Mouse (Mus musculus): ENCODE measurements around the gene Fgfr3.

The Fgfr3 gene

DNA sequence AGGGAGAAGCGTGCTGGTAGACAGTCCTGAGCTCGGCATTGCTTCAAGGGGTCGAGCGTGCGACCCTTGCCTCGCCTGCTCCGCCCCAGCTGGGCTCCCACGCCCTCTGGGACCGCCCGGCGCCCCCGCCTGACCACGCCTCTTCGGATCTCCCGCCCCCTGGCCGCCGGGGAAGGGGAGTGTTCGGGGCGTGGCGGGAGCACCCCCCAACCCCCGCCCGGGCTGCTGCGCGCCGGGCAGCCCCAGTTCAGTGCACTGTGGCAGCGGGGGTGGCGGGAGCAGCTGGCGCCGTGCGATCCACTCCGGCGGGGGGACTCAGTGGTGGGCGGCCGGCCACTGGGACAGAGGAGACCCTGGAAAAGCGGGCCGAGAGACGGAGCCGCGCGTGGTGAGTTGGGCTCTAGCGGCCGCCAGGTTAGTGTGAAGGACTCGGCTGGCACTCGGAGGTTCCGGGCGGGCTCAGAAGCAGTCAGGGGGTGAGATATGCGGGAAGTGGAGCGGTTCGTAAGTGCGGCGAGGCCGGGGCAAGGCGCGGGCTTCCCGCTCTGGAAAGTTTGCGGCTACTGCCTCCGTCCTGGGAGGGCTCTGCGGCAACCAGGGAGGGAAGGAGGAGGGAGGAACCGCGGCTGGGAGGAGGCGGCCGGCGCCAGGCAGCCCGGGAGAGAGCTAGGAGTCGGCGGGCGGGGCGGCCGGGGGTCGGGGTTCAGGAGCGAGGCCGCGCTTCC lies at the start of gene Fgfr3:
Gene Fgfr3 (plus strand): TSS at position 134 of the 725 bp plus-strand sequence.
- DNase-seq = peak; percentile 81

DNA sequence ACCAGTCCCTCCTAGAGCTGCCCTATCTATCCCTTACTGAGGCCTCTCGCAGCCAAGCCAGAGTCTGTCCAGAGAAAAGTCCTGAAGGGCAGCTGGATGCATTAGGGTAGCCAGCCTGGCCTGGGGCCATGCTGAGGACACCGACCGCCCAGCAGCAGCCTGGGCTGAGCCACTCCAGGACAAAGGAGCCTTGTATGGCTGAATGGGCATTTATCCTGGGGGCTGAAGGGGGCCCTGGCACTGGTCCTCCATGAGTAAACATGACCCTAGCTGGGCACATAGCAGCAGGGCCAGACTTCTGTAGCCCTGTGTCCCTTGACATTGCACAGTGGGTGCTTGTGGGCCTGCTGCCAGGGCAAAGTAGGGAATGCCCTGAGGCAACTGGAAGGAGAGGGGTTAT lies 47.0 kb upstream of the Fgfr3 start:
- no peak for DNase-seq

DNA sequence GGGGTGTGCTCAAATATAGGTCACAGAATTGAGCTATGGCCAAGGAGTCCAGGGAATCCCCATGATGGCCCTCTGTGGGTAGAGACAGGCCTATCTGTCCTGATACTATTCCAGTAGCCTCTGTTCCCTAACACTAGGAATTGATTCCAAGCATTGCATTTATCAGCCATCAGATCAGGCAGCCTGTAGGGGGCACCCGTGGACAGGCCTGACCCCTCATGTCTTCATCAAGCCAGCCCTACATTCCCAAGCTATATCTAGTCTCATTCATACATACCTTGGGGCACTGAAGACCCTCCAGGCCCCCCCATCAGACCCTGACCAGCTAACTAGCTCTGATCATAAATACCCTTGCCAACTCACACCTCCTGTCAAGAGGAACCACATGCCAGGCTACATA lies 45.5 kb upstream of the Fgfr3 start:
- peak; percentile 90 for DNase-seq

DNA sequence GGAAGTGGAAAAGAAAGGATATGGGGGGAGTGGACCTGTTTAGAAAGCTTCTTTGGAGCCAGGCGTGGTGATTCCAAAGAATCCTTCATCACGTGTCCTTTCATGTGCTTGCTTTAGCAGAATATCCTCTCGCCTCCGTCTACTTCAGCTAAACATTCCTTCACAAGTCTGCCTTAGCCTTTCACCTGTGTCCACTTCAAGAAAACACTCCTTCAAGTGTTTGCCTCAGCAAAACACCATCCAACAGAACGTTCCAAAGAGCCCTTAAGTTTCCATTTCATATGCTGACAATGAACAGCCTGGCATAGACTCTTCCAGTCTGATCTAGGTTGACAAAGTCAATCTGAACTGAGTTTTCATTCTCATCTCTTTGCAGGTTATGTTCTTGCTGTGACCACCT lies 43.2 kb upstream of the Fgfr3 start:
- DNase-seq = peak; percentile 82

DNA sequence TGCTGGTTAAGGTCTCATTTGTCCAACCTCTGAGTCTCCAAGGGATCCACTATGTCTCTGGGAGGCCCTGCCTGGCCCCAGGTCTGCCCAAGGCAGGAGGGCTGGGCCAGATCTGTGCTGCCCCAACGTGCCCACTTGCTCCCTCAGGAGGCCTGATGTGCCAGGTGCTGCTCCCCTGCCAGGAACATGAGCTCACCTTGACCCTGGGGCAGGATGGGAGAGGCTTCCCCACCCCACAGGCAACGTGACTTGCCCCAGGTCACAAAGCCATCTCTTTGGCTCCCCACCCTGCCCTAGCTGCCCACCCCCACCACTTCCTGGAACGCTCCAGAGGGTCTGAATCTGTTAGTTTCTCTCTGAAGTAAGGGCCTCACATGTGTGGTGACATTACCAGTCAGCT lies 40.4 kb upstream of the Fgfr3 start:
- DNase-seq = no peak

DNA sequence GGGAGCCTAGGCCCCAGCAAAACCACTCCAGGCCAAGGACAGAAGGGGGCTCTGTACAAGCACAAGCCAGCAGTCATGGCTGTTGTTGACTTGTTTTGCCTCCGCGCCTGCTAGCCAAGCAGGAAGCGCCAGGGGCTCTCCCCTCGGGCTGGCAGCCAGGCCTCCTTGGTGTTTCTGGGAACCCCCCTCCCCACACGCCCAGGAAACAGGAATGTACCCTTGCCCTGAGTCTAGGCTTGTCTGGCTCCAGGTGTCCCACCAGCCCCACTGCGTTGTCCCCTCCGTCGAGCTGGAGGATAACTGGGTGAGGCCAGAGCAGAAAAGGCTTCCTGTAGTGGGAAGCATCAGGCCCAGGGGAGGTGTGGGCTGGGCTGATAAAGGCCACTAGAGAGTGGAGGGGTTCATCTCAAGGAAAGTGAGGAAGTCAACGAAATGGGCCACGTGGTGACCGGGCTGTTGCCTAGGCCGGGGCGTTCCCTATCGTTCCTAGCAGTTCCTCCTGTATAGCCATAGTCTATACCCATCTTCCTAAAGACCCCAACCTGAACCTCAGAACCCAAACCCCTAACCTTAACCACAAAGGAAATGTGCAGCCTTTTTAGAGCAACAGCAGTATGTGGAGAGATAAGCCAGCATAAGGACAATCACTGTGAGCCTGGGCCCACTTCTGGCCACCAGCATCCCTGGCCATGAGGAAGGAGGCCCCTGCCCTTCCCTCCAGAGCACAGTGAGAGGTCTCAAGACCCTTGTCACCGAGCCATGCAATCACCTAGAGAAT lies 39.7 kb upstream of the Fgfr3 start:
- no peak for DNase-seq

DNA sequence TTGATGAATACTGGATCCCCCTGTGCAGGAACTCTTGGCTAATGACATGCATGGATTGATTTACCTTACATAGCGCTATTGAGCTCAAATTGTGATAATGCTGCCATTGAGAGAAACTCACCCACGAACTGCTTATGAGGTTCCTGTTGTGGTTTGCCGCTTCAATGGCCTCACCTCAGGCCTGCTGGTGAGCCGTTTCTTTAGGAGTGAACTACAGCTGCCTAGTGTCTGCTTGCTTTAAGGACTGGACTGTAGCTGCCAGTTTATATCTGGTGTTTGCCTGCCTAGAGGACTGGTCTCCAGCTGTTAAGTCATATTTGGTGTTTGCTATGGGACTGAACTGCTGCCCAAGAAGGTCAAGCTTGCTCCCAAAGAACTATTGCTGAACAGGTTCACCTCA lies 38.5 kb upstream of the Fgfr3 start:
- DNase-seq = no peak

DNA sequence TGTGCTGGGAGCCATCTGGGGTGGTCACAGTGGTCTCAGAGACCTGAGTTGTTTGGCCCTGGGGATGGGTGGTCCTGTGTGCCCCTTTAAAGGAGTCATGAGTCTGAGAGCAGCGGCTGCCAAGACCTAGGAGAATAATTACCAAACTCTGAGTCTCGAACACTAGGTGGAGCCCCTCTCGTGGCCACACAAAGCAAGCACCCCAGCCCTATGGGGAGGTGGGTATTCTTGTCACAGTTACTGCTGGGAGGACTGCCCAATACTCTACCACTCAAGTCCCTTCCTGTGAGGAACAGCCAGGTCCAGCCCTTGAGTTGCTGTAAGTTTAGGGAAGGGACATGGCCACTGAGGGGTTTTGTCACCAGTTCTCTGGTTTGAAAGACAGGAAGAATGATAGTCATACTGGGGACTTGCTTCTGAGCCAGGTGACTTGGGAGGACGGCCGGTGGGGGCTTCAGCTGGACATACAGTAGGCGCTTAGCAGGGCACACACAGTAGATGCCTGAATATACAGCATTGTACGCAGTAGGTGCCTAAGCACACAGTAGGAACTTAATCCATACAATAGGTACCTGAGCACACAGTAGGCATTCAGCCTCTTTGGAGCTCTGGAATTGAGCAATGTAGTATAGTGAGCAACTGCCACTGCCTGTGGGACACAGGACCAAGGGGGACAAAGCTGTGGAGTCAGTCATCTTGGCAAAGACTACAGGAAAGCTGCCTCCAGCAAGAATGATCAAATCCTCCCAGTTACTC lies 37.4 kb upstream of the Fgfr3 start:
- DNase-seq = peak; percentile 91

DNA sequence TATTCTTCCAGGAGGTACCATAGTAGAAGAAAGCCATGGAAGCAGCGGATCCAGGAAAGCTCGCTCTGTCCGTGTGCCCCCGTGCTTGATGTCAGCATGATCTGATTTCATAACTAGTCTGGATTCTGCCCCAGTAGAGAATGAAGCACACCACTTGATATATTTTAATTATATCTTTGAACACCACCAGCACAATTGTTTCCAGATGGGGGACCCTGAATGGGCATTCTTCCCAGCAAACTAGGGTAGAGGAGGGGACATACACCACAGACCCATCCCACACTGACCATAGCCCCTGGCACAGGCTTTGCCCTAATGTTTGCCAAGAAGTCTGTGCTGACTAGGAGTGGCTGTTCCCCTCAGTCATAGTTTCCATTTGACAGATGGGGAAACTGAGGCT lies 36.5 kb upstream of the Fgfr3 start:
- no peak for DNase-seq

DNA sequence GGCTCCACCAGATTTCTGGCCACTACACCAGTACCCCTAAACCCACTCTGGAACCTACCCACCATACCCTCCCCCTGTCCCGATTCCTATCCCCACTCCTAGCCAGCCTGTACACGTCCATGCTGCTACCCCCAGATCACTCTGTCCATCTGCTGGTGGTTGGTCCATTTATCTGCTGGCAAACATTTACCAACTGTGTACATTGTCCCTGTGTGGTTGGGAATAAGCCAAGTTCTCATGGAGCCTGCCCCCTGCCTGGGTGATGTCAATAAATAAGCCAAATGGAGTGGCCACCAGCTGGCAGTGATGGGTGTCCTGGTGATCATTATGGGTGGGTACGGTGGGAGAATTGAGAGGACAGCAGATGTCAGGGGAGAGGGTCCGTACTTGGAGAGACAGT lies 34.3 kb upstream of the Fgfr3 start:
- no peak for DNase-seq

DNA sequence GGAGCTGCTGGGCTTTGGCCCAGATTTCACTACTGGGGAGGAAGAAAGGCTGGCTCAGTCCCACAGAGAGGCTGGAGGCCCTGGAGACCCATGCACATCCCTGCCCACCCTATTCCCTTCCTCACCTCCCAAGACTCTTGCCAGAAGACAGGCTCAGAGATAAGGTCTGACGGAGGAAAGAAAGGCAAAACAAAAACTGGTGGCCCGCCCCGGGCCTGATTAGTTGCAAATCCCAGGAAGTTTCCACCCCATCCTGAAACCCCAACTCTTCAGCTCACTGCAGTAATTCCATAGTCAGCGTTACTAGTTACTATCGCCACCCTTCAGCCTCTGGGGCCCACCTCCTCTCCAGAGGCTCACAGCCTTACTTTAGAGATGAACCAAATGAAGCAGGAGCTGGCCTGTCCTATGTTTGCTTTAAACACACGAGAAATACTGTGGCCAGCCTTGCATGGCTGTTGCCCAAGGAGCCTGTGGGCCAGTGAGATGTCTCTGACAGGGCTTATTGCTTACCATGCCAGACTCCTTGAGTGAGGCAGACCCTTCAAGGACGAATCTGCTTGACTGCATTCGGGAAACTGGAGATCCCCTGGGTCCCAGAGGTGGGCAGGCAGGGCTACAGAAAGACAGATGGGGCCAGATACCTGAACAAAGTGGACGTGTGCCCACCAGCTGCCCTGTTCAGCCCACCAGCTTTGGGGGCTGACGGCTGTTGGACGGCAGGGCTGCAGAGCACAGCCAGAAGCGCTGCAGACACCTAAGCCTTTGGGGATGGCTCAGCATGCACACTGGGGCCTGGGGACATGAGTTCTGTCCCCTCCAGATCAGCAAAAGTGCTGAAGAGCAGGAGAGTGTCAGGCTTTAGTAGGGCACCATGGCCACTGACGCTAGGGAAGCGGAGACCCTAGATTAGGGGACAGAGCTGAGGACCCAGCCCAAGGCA lies 32.9 kb upstream of the Fgfr3 start:
- DNase-seq = peak; percentile 68

DNA sequence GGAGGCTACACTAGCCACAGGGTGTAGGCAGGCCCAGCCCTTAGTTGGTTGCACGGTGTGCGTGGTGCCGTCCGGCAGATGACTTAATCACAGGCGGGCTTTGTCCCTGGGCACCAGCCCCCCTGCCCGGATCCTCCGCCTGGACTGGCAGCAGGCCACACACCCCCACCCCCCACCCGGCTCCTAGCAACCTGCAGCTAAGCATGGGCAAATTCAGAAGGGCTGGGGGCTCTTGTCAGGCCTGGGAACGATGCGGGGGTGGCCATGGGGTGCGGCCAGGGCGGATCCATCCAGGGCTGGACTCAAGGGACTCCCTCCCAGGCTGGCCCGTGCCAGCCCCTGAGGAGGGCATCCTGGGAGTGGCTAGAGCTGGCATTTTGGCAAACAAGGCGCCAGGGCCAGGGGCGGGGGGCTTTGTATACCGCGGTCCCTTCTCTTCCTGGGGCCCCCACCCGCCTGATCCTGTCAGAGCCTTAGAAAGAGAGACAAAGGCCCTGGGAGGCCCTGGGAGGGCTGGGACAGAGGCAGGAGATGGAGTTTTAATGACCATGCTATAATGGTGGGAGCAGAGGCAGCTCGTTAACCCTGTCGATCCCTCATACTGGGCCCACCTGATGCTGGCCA lies 32.1 kb upstream of the Fgfr3 start:
- DNase-seq = peak; percentile 84

DNA sequence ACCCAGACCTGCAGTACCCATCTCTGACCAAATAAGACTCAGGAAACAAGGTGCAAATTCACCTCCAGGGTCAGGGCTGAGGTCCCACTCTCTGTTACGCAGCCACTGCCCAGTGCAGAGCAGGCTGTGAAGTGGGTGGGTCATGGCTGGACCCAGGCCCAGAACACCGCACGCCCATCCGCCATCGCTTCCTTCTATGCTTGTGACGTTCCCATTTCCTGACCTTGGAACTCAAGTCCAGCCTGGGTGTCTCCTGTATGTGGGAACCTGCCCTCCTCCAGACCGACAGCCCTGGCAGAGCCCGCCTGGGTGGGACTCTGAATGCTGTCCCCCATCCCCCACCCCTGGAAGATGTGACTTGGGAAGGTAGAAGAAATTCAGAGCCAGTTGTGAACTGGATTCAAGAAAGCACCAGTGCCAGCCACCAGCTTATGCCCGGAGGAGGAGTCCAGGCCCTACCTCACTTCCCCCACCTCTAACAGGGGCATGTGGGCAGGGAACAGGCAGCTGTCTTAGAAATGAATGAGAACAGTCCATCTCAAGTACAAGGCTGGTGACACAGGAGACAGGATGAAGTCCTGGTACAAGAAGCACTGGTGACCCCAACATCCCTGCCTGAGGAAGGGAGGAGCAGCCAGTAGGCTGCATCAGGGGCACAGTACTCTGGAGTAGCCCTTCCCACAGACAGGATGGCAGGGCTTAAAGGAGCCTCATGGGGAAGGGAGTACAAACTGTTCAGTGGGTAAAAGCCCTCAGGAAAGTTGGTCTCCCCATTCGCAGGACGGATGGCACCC lies 31.4 kb upstream of the Fgfr3 start:
- DNase-seq = peak; percentile 89

DNA sequence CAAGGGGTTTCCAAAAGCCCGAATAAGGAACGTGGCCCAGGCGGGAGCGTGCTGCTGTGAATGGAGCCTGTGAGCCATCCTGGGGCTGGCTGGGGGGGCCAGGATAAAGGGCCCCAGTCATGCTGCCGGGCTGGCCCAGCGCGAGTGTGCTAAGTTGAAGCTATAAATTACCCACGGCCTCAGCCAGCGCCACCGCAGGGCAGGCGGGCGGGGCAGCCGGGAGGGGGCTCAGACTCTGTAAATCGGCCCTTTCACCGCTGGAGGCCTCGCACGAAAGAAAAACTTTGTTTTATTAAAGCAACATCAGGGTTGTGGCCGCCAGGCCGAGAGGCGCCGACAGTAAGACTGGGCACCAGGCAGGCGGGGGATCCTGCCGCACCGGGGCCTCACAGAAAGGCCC lies 29.1 kb upstream of the Fgfr3 start:
- peak; percentile 43 for DNase-seq

DNA sequence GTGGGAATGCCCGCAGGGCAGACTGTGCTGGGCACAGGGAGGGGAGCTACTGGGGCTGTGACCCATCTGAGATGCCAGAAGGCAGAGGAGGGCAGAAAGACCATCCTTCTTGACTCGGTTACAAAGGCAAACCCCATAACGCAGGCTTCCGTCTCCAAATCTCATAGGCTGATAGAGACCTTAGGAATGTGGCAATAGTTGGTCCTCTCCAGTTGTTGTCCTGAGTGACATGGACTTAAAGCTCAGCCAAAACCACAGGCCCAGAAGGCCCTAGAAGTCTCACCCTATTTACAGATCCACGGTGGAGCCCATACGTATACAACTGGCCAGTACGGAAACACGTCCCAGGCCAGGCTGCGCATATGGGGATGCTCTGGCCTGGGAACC lies 27.0 kb upstream of the Fgfr3 start:
- no peak for DNase-seq

DNA sequence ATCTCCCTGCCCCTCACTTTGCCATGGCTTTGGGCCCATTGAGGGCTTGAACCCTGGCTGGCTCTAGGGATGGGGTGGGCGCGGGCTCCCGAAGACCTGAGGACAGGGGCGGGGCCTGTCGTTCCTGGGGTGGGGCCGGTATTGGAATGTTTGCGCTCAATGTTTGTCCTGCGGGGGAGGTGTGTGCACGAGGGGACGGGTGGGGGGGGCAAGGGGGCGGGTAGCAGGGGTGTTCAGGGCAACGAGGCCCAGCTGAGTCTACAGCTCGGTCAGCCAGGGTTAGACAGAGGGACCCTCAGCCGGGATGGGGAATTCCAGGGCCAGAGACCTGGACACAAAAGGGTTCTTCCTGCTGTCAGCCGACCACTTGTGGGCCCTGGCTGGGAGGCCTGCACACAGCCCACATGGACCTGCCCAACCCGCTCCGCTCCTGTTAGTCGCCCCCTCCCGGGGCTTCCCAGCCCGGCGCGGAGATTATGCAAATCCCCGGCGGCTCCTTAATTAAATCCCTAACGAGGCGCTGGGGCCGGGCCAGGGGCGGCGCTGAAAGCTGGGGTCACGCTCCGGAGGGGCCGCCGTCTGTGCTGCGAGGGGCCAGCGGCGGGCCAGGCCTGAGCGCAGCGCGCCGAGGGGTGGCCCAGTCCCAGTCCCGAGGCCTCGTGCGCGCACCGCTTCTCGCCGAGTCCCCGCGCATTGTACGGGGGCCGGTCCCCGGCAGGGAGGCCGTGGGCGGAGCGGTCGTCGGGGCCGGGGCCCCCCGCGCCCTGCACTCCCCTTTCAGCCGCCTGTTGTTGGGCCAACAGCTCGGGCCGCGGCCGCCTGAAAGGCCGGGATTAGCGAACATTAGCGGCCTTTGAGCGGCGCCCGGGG lies 26.4 kb upstream of the Fgfr3 start:
- DNase-seq = peak; percentile 85

DNA sequence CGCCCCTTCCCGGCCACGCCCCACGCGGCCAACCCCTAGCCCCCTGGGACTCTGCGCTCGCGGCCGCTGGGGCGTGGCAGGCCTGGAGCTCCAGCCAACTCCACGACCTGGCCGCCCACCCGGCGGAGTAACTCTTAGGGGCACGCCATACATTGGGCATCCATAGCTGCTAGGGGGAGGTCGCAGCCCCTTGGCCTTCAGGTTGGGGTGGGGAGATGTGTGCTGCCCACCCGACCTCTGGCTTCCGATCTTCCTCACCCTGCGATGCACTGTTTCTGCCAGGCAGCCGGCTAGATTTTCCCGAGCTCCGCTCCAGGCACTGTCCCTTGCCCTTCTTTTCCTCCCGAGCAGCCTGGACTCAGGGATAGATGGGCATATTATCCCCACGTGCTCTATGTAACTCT lies 25.8 kb upstream of the Fgfr3 start:
- peak; percentile 43 for DNase-seq

DNA sequence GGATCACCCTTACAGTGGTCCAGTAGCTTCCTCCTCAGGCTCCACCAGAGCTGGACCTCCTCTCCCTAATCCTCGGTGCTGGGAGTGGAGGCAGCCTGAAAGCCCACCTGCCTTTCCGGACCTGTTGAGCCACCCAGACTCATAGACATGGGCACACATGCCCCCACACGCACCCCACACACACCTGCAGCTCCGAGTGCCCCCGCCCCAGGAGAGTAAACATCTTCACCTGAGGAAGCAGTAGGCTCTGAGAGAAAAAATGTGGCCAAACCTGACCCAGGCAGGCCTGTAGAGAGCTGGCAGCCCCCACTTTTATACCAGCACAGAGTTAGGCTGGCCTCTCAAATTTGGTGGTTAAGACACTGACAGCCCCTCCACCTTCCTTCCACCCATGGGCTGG lies 25.0 kb upstream of the Fgfr3 start:
- peak; percentile 86 for DNase-seq

DNA sequence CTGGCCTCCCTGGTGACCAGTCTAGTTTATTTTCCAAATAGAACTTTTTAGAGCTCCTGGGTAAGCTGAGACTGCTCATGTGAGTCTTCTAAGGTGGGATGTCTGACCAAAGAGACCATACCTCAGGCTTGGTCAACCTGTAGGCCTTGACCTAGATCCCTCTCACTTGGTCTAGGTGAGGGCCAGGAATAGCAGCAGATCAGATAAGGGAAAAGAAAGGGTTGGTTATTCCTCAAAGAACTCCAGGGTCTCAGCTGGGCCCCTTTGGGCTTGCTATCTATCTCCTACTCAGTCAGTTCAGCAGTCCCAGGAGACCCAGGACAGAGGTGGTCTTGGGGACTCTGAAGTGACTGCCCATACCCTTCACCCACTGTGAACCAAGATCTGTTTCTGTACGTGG lies 23.9 kb upstream of the Fgfr3 start:
- DNase-seq = no peak

DNA sequence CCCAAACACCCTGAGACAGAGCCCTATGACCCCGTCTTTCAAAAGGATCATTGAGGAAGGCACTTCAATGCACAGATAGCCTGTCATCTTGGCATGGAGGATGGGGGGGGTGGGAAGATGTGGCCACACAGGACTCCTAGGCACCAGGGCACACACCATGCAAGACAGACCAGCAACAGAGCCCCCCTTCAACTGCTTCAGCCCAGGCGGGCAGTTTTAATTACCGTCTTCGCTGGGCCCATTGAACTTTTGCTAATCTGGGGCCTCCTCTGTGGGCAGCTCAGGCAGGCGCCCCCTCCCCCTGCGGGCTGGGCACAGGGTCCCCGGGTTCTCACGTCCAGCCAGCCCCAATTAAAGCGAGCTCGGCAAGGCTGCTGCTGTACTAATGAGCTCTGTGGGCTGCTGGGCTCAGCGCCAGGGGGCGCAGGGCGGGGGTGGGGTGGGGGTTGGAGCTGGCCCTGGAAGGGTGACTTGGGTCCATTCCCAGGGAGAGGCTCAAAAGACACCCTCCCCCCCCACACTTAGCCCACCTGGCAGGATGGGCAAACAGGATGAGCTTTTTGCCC lies 23.4 kb upstream of the Fgfr3 start:
- no peak for DNase-seq
